Mouse (Mus musculus) kidney, postnatal 25 days (tissue): ENCODE measurements around the gene Rc3h2.

Experiments
- DNase-seq, 2 experiments: peaks; one replicate each; pipeline ENCODE4 v3.0.0; 2021; ENCODE audit warnings: mixed read lengths in 2 of 2

Rc3h2 gene

GRCm38 (mm10) chr2:37338497-37339187 is 84.1 kb downstream of the Rc3h2 start:
- DNase-seq: peak; percentile 47 to 63

GRCm38 (mm10) chr2:37333321-37333720 is 89.4 kb downstream of the Rc3h2 start:
- no peak for DNase-seq

GRCm38 (mm10) chr2:37326215-37326614 is 96.5 kb downstream of the Rc3h2 start, which contains the start of gene Olfr368:
Gene Olfr368 (plus strand): TSS chr2:37326515.
- DNase-seq: no peak
